Mouse (Mus musculus) olfactory bulb, adult 2 months (tissue): ENCODE results near the gene Ptch2.

ENCODE experiments used
- CTCF ChIP-seq: fragments of 200-500 bp; IDR thresholded peaks from 2 replicates; pipeline ENCODE4 v1.5.1; 2012; ENCODE audit warnings: low read depth, mild to moderate bottlenecking, low read length, moderate library complexity; ENCODE audit not compliant: insufficient read depth
- POLR2A ChIP-seq: fragments of 200-500 bp; IDR thresholded peaks from 2 replicates; pipeline ENCODE4 v1.6.1; 2012; ENCODE audit warnings: mild to moderate bottlenecking, low read depth, low read length, moderate library complexity; ENCODE audit not compliant: insufficient read depth

DNA sequence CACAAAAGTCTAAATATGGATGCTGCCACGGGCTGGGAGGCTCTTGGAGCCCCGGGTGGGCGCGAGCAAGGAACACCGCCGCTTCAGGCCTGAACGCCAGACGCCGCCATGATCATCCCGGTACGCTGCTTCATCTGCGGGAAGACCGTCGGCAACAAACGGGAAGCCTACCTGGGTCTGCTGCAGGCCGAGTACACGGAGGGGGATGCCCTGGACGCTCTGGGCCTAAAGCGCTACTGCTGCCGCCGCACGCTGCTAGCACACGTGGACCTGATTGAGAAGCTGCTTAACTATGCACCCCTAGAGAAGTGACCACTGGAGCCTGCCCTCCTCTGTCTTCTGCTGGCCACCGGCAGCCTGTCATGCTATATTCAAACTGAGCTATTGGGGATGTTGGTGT, 52.9 kb downstream of the Ptch2 start:
- TF ChIP-seq CTCF (no peak), POLR2A (no peak)
